Mouse (Mus musculus) forebrain, embryonic 16.5 days (tissue): ENCODE measurements at regions not wholly inside any gene's neighbourhood (a gene's known extent, or its start where the extent isn't known, plus 50 kb on each side); places are given as distances from the start of the nearest gene placed in this dataset.

Experiments
- ATAC-seq: fragments of 200-750 bp; cut with Nextera tagmentation; 2 replicates; pipeline ENCODE4 v1.8.0; 2017; ENCODE audit warnings: mild to moderate bottlenecking, moderate library complexity
- H3K27ac ChIP-seq: fragments of 300-500 bp; sonication (generic); 2 replicates; pipeline ENCODE4 v1.5.1; 2014; ENCODE audit warnings: low read length, control low read depth
- H3K27me3 ChIP-seq: fragments of 300-500 bp; sonication (generic); replicated peaks from 2 replicates; pipeline ENCODE4 v1.6.1; 2014; ENCODE audit warnings: low read length; ENCODE audit not compliant: control insufficient read depth, insufficient read depth
- H3K36me3 ChIP-seq: fragments of 300-500 bp; sonication (generic); 2 replicates; pipeline ENCODE4 v1.6.1; 2014; ENCODE audit not compliant: control insufficient read depth, insufficient read depth
- H3K4me1 ChIP-seq: fragments of 300-500 bp; sonication (generic); replicated peaks from 2 replicates; pipeline ENCODE4 v1.6.1; 2014; ENCODE audit warnings: low read length; ENCODE audit not compliant: control insufficient read depth, insufficient read depth
- H3K4me2 ChIP-seq: fragments of 300-500 bp; sonication (generic); 2 replicates; pipeline ENCODE4 v1.6.1; 2014; ENCODE audit warnings: mild to moderate bottlenecking, low read length, control low read depth
- H3K4me3 ChIP-seq: fragments of 300-500 bp; sonication (generic); replicated peaks from 2 replicates; pipeline ENCODE4 v1.5.1; 2014; ENCODE audit warnings: mild to moderate bottlenecking, low read length, control low read depth
- H3K9ac ChIP-seq: fragments of 300-500 bp; sonication (generic); replicated peaks from 2 replicates; pipeline ENCODE4 v1.6.1; 2014; ENCODE audit warnings: low read depth, low read length, control low read depth
- H3K9me3 ChIP-seq: fragments of 300-500 bp; sonication (generic); 2 replicates; pipeline ENCODE4 v1.6.1; 2016; ENCODE audit warnings: low read length; ENCODE audit not compliant: control insufficient read depth
- WGBS: fragments of 180-500 bp; shearing (Covaris S2); extraction: QIAGEN DNeasy Blood & Tissue Kit; methylation state at CpG from one replicate; pipeline ENCODE4 v1.1.7; 2014; 5-methylcytosine and 5-hydroxymethylcytosine counted together

GRCm38 (mm10) chr5:118444538-118445251 is 115.8 kb upstream of the Med13l start:
- no peaks in the 10 kb centered on the region for H3K27me3 ChIP-seq
- H3K9ac ChIP-seq = no peak overlapping the region
- 0 out of 2 replicates have a peak, but pooled peaks cover 2% of the 10 kb centered on the region for H3K4me1 ChIP-seq
- no peak overlapping the region for H3K27ac ChIP-seq
- ATAC-seq = no peak
- no peak overlapping the region for H3K4me2 ChIP-seq
- no peaks in the 10 kb centered on the region for H3K36me3 ChIP-seq
- H3K9me3 ChIP-seq = no peaks in the 10 kb centered on the region
- 8% methylated on average over 8 of the region's 8 CpGs for WGBS
- no peak overlapping the region for H3K4me3 ChIP-seq

- H3K36me3 ChIP-seq = no peaks in the 10 kb centered on the region
- 0 out of 2 replicates have a peak, but pooled peaks cover 2% of the 10 kb centered on the region for H3K4me1 ChIP-seq
- H3K9me3 ChIP-seq = no peaks in the 10 kb centered on the region
- H3K4me2 ChIP-seq = no peak overlapping the region
- no peak overlapping the region for H3K27ac ChIP-seq
- no peak for ATAC-seq
- H3K27me3 ChIP-seq = no peaks in the 10 kb centered on the region
- no peak overlapping the region for H3K4me3 ChIP-seq
- H3K9ac ChIP-seq = no peak overlapping the region
- 18% methylated on average over 10 of the region's 10 CpGs for WGBS
These were observed 115.1 kb upstream of the Med13l start for GRCm38 (mm10) chr5:118445252-118445987.

- H3K9ac ChIP-seq = no peak overlapping the region
- H3K27me3 ChIP-seq = no peaks in the 10 kb centered on the region
- no peak overlapping the region for H3K4me3 ChIP-seq
- H3K36me3 ChIP-seq = no peaks in the 10 kb centered on the region
- no peak overlapping the region for H3K27ac ChIP-seq
- H3K4me2 ChIP-seq = no peak overlapping the region
- no peaks in the 10 kb centered on the region for H3K9me3 ChIP-seq
- WGBS = 68% methylated on average over 1 of the region's 1 CpGs
- H3K4me1 ChIP-seq = 0 out of 2 replicates have a peak, but pooled peaks cover 2% of the 10 kb centered on the region
- ATAC-seq = no peak
These were observed 114.5 kb upstream of the Med13l start for GRCm38 (mm10) chr5:118445988-118446280.

GRCm38 (mm10) chr5:118446878-118447277 is 113.6 kb upstream of the Med13l start:
- H3K27me3 ChIP-seq = no peaks in the 10 kb centered on the region
- 64% methylated on average over 6 of the region's 6 CpGs for WGBS
- no peak overlapping the region for H3K9ac ChIP-seq
- ATAC-seq = no peak
- H3K4me1 ChIP-seq = 0 out of 2 replicates have a peak, but pooled peaks cover 2% of the 10 kb centered on the region
- H3K27ac ChIP-seq = no peak overlapping the region
- no peak overlapping the region for H3K4me2 ChIP-seq
- no peaks in the 10 kb centered on the region for H3K9me3 ChIP-seq
- no peak overlapping the region for H3K4me3 ChIP-seq
- no peaks in the 10 kb centered on the region for H3K36me3 ChIP-seq

- Histone ChIP-seq H3K27me3 (no peaks in the 10 kb centered on the region), H3K4me2 (no peak overlapping the region), H3K27ac (no peak overlapping the region), H3K4me1 (0 out of 2 replicates have a peak, but pooled peaks cover 2% of the 10 kb centered on the region), H3K9ac (no peak overlapping the region), H3K36me3 (no peaks in the 10 kb centered on the region), H3K9me3 (no peaks in the 10 kb centered on the region), H3K4me3 (no peak overlapping the region)
- no peak for ATAC-seq
- WGBS = 81% methylated on average over 5 of the region's 5 CpGs
These were observed 113.1 kb upstream of the Med13l start for GRCm38 (mm10) chr5:118447366-118447765.

- Histone ChIP-seq H3K4me2 (no peak overlapping the region), H3K27ac (no peak overlapping the region), H3K4me1 (0 out of 2 replicates have a peak, but pooled peaks cover 2% of the 10 kb centered on the region), H3K4me3 (no peak overlapping the region), H3K9ac (no peak overlapping the region), H3K27me3 (no peaks in the 10 kb centered on the region), H3K36me3 (no peaks in the 10 kb centered on the region), H3K9me3 (no peaks in the 10 kb centered on the region)
- WGBS = 68% methylated on average over 4 of the region's 4 CpGs
- ATAC-seq = no peak
These were observed 111.5 kb upstream of the Med13l start for GRCm38 (mm10) chr5:118448884-118449515.

- Histone ChIP-seq H3K9ac (no peak overlapping the region), H3K4me3 (no peak overlapping the region)
- 88% methylated on average over 4 of the region's 4 CpGs for WGBS
These were observed 110.6 kb upstream of the Med13l start for GRCm38 (mm10) chr5:118449893-118450292.

GRCm38 (mm10) chr5:118452052-118452451 is 108.4 kb upstream of the Med13l start:
- Histone ChIP-seq H3K4me3 (no peak overlapping the region), H3K27me3 (no peaks in the 10 kb centered on the region), H3K4me1 (no peaks in the 10 kb centered on the region), H3K36me3 (no peaks in the 10 kb centered on the region), H3K4me2 (no peak overlapping the region), H3K9ac (no peak overlapping the region), H3K27ac (no peak overlapping the region), H3K9me3 (no peaks in the 10 kb centered on the region)
- ATAC-seq = no peak
- 65% methylated on average over 2 of the region's 2 CpGs for WGBS

More at GRCm38 (mm10) chr5:118449893-118450292, 110.6 kb upstream of the Med13l start:
- H3K4me1 ChIP-seq = 0 out of 2 replicates have a peak, but pooled peaks cover 2% of the 10 kb centered on the region
- ATAC-seq = no peak
- no peaks in the 10 kb centered on the region for H3K36me3 ChIP-seq
- H3K9me3 ChIP-seq = no peaks in the 10 kb centered on the region
- no peaks in the 10 kb centered on the region for H3K27me3 ChIP-seq
- H3K4me2 ChIP-seq = no peak overlapping the region
- H3K27ac ChIP-seq = no peak overlapping the region

- Histone ChIP-seq H3K9ac (no peak overlapping the region), H3K9me3 (no peaks in the 10 kb centered on the region), H3K4me1 (peaks cover 6% of the 10 kb centered on the region), H3K27ac (no peak overlapping the region), H3K36me3 (no peaks in the 10 kb centered on the region), H3K4me3 (no peak overlapping the region), H3K27me3 (no peaks in the 10 kb centered on the region), H3K4me2 (no peak overlapping the region)
- ATAC-seq = no peak
- WGBS = 100% methylated on average over 1 of the region's 1 CpGs
These were observed 106.4 kb upstream of the Med13l start for GRCm38 (mm10) chr5:118454096-118454495.
